Mouse (Mus musculus): ENCODE results near the gene Mrpl2. TPM values are rescaled to one million over a fixed set of nuclear protein-coding genes. Genes with fewer than 3 reads are reported as not detected.

Gene Mrpl2
- polyA plus RNA-seq, 1 experiment = not detected

DNA sequence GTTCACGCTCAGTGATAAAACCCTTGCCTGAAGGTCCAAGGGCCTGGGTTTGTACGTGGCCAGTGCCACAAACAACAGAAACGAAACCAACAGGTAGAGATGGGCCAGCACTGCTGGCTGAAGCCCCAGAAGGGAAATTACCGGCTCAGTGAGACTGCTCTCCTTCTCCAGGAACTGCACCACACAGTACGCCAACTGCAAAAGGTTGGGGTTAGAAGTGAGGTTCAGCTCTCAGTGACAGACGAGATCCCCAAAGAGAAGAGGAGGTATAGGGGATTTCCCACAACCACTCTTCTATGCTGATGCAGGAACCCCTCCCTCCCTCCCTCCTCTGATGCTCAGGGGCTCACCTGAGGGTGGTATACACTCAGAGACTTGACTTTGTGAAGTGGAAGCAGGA, 39.9 kb downstream of the Mrpl2 start:
- TF ChIP-seq POLR2A (IDR thresholded peaks at IDR 0.05; ENCODE audit: insufficient read depth, low read depth, low read length) (no peak), CTCF (IDR thresholded peaks at IDR 0.05; ENCODE audit: insufficient read depth, low read depth, low read length) (no peak)
- whole genome bisulfite sequencing = 89% methylated on average over 6 of the region's 6 CpGs

DNA sequence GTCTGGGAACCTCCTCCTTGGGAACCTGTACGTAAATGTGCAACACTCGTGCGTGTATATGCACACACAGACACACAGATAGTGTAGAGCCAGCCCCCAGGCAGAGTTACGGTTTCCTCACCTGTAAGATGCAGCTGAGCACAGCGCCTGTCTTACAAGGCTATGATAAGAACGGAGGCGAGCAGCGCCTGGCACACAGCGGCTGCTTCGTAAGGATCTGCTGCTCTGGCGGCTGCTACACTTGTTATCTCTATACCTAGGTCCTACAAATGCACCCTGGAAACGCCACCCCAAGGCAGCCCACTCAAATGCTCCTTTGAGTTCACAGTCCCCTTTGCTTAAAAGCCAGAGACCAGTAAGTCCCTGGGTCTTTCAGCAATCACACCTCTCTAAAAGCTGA, 44.6 kb downstream of the Mrpl2 start:
- no peak overlapping the region for H3K4me3 ChIP-seq (ENCODE audit: insufficient read depth, low read depth, low read length)
- H3K4me1 ChIP-seq (ENCODE audit: control insufficient read depth, insufficient read depth, low read length) = no peaks in the 10 kb centered on the region
- TF ChIP-seq CTCF (IDR thresholded peaks at IDR 0.05; ENCODE audit: insufficient read depth, low read depth, low read length) (no peak), POLR2A (IDR thresholded peaks at IDR 0.05; ENCODE audit: insufficient read depth, low read depth, low read length) (no peak)
- no peak overlapping the region for H3K27ac ChIP-seq (ENCODE audit: insufficient read depth, low read depth, low read length)
- WGBS = 94% methylated on average over 12 of the region's 12 CpGs

More for the DNA sequence above, 39.9 kb downstream of the Mrpl2 start:
- Histone ChIP-seq H3K27ac (ENCODE audit: insufficient read depth, low read depth, low read length) (no peak overlapping the region), H3K4me1 (ENCODE audit: control insufficient read depth, insufficient read depth, low read length) (peaks cover 8% of the 10 kb centered on the region), H3K4me3 (ENCODE audit: insufficient read depth, low read depth, low read length) (no peak overlapping the region)

DNA sequence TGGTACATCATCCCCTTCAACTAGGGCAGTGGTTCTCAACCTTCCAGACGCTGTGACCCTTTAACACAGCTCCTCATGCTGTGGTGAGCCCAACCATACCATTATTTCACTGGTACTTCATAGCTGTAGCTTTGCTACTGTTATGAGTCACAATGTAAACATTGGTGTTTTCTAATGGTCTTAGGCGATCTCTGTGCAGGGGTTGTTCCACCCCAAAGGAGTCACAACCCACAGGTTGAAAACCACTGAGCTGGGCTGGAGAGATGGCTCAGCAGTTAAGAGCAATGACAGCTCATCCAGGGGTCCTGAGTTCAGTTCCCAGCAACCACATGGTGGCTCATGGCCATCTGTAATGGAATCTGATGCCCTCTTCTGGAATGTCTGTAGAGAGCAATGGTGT, 45.4 kb downstream of the Mrpl2 start:
- 91% methylated on average over 2 of the region's 2 CpGs for WGBS
- H3K27ac ChIP-seq (ENCODE audit: insufficient read depth, low read depth, low read length) = no peak overlapping the region
- H3K4me1 ChIP-seq (ENCODE audit: control insufficient read depth, insufficient read depth, low read length) = no peaks in the 10 kb centered on the region
- TF ChIP-seq POLR2A (IDR thresholded peaks at IDR 0.05; ENCODE audit: insufficient read depth, low read depth, low read length) = no peak
- H3K4me3 ChIP-seq (ENCODE audit: insufficient read depth, low read depth, low read length) = no peak overlapping the region

DNA sequence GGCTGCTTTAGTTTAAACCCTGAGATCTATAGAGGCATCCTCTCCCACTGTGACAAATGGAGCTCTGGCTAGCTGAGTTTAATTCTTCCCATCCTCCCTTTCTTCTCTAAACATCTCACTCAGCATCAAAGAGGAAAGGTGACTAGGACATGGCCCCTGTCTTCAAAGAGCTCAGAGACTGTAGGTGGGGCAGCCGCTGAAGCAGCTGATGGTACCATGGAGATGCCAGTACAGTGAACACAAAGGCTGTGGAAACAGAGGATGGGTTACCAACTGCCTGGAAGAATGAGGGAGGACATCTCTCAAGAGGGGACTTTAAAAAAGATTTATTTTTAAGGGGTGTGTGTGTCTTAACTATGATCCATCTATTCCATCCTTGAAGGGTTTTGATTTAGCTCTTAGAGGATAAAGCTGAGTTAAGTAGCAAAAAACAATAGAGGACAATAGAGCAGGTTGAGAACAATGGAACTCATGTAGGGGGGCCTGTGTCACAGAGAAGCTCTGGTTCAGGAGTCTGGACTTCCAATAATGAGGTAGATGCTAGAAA, 48.6 kb downstream of the Mrpl2 start:
- Histone ChIP-seq H3K4me3 (ENCODE audit: insufficient read depth, low read depth, low read length) (no peak overlapping the region), H3K27ac (ENCODE audit: insufficient read depth, low read depth, low read length) (no peak overlapping the region), H3K4me1 (ENCODE audit: control insufficient read depth, insufficient read depth, low read length) (no peaks in the 10 kb centered on the region)
- 83% methylated on average over 1 of the region's 1 CpGs for WGBS
- TF ChIP-seq CTCF (IDR thresholded peaks at IDR 0.05; ENCODE audit: insufficient read depth, low read depth, low read length) = no peak

DNA sequence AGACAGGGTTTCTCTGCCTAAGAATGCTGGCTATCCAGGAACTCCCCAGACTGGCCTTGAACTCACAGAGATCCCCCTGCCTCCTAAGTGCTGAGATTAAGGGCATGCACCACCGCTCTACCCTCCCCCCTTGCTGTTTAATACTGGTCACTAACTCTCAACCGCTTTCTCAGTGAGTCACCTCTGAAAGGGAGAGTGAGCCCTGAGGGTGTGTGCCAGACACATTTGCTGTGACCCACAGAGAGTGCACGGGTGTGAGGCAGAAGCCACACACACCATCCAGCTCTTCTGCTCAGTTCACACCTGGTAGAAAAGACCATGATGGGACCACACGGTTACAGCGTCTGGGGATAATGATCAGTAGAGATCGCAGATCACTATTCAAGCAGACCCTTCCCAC, 52.5 kb downstream of the Mrpl2 start:
- TF ChIP-seq CTCF (IDR thresholded peaks at IDR 0.05; ENCODE audit: insufficient read depth, low read depth, low read length) (no peak), POLR2A (IDR thresholded peaks at IDR 0.05; ENCODE audit: insufficient read depth, low read depth, low read length) (no peak)
- H3K4me1 ChIP-seq (ENCODE audit: control insufficient read depth, insufficient read depth, low read length) = peaks cover 27% of the 10 kb centered on the region
- no peak overlapping the region for H3K4me3 ChIP-seq (ENCODE audit: insufficient read depth, low read depth, low read length)
- 85% methylated on average over 6 of the region's 6 CpGs for WGBS
- no peak overlapping the region for H3K27ac ChIP-seq (ENCODE audit: insufficient read depth, low read depth, low read length)

DNA sequence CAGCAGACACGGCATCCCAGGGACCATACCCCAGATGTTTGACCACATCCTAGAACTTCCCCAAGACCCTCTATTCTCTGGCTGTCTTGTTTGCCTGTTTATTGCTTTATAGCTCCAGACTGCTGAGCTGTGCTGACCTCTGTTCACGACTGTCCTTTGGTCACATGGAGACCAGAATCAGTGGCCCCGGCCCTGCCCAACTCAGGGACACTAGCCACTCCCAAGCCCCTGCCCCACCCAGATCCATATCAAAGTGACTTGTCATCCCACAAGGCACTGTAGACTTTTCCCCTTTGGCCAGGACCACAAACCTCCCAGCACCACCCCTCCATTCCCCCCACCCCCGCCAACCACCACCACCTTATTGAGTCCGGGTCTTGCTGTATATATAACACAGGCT, 53.2 kb downstream of the Mrpl2 start:
- Histone ChIP-seq H3K4me3 (ENCODE audit: insufficient read depth, low read depth, low read length) (no peak overlapping the region), H3K4me1 (ENCODE audit: control insufficient read depth, insufficient read depth, low read length) (peaks cover 31% of the 10 kb centered on the region), H3K27ac (ENCODE audit: insufficient read depth, low read depth, low read length) (no peak overlapping the region)
- TF ChIP-seq CTCF (IDR thresholded peaks at IDR 0.05; ENCODE audit: insufficient read depth, low read depth, low read length) (no peak), POLR2A (IDR thresholded peaks at IDR 0.05; ENCODE audit: insufficient read depth, low read depth, low read length) (no peak)
- 82% methylated on average over 5 of the region's 5 CpGs for WGBS

Other genes with a start within 250 kb of the Mrpl2 start
- gene Crip3, start 217.3 kb upstream of the Mrpl2 start, polyA plus RNA-seq (2012; ENCODE audit: insufficient read depth, insufficient read length, low replicate concordance, missing spikeins) = not detected in 2 replicates
- not detected in 2 replicates for gene Slc22a7, start 207.8 kb upstream of the Mrpl2 start, polyA plus RNA-seq (2012; ENCODE audit: insufficient read depth, insufficient read length, low replicate concordance, missing spikeins)
- gene Ttbk1, start 158.6 kb upstream of the Mrpl2 start, polyA plus RNA-seq (2012; ENCODE audit: insufficient read depth, insufficient read length, low replicate concordance, missing spikeins) = not detected in 2 replicates
- gene Dnph1, start 149.5 kb upstream of the Mrpl2 start, polyA plus RNA-seq (2012; ENCODE audit: insufficient read depth, insufficient read length, low replicate concordance, missing spikeins) = not detected in 2 replicates
- gene Cul9, start 99.8 kb upstream of the Mrpl2 start, polyA plus RNA-seq (2012; ENCODE audit: insufficient read depth, insufficient read length, low replicate concordance, missing spikeins) = not detected in 2 replicates
- gene Srf, start 90.1 kb upstream of the Mrpl2 start, polyA plus RNA-seq (2012; ENCODE audit: insufficient read depth, insufficient read length, low replicate concordance, missing spikeins) = not detected in 2 replicates
- not detected in 2 replicates for gene Ptk7, start 16.7 kb upstream of the Mrpl2 start, polyA plus RNA-seq (2012; ENCODE audit: insufficient read depth, insufficient read length, low replicate concordance, missing spikeins)
- gene Klc4, start 207 bp upstream of the Mrpl2 start, polyA plus RNA-seq (2012; ENCODE audit: insufficient read depth, insufficient read length, low replicate concordance, missing spikeins) = not detected in 2 replicates
- not detected in 2 replicates for gene Cul7, start 4.1 kb downstream of the Mrpl2 start, polyA plus RNA-seq (2012; ENCODE audit: insufficient read depth, insufficient read length, low replicate concordance, missing spikeins)
- not detected in 2 replicates for gene Rrp36, start 28.1 kb downstream of the Mrpl2 start, polyA plus RNA-seq (2012; ENCODE audit: insufficient read depth, insufficient read length, low replicate concordance, missing spikeins)
- gene Mea1, start 32.6 kb downstream of the Mrpl2 start, polyA plus RNA-seq (2012; ENCODE audit: insufficient read depth, insufficient read length, low replicate concordance, missing spikeins) = not detected in 2 replicates
- not detected in 2 replicates for gene Klhdc3, start 34.7 kb downstream of the Mrpl2 start, polyA plus RNA-seq (2012; ENCODE audit: insufficient read depth, insufficient read length, low replicate concordance, missing spikeins)
- 293 TPM in 1 of 2 replicates, not detected in the other for gene Ppp2r5d, start 58.9 kb downstream of the Mrpl2 start, polyA plus RNA-seq (2012; ENCODE audit: insufficient read depth, insufficient read length, low replicate concordance, missing spikeins)
- gene Pex6, start 65.2 kb downstream of the Mrpl2 start, polyA plus RNA-seq (2012; ENCODE audit: insufficient read depth, insufficient read length, low replicate concordance, missing spikeins) = not detected in 2 replicates
- not detected in 2 replicates for gene Gnmt, start 82.9 kb downstream of the Mrpl2 start, polyA plus RNA-seq (2012; ENCODE audit: insufficient read depth, insufficient read length, low replicate concordance, missing spikeins)
- not detected in 2 replicates for gene Cnpy3, start 106.0 kb downstream of the Mrpl2 start, polyA plus RNA-seq (2012; ENCODE audit: insufficient read depth, insufficient read length, low replicate concordance, missing spikeins)
- gene Ptcra, start 117.5 kb downstream of the Mrpl2 start, polyA plus RNA-seq (2012; ENCODE audit: insufficient read depth, insufficient read length, low replicate concordance, missing spikeins) = not detected in 2 replicates
- gene 2310039H08Rik, start 126.4 kb downstream of the Mrpl2 start, polyA plus RNA-seq (2012; ENCODE audit: insufficient read depth, insufficient read length, low replicate concordance, missing spikeins) = not detected in 2 replicates
- gene Rpl7l1, start 136.4 kb downstream of the Mrpl2 start, polyA plus RNA-seq (2012; ENCODE audit: insufficient read depth, insufficient read length, low replicate concordance, missing spikeins) = not detected in 2 replicates
- not detected in 2 replicates for gene Bicral, start 212.3 kb downstream of the Mrpl2 start, polyA plus RNA-seq (2012; ENCODE audit: insufficient read depth, insufficient read length, low replicate concordance, missing spikeins)
- not detected in 2 replicates for gene Tbcc, start 244.5 kb downstream of the Mrpl2 start, polyA plus RNA-seq (2012; ENCODE audit: insufficient read depth, insufficient read length, low replicate concordance, missing spikeins)